Mouse (Mus musculus) megakaryocyte, embryonic 14.5 days (primary cell): ENCODE measurements around the gene Egln1.

Experiments
- FLI1 ChIP-seq: IDR thresholded peaks from 2 replicates; pipeline ENCODE4 v1.6.1; 2012; ENCODE audit warnings: low read length, inconsistent platforms, mixed read lengths
- GATA1 ChIP-seq: IDR thresholded peaks from 3 replicates; pipeline ENCODE4 v1.6.1; 2012; ENCODE audit warnings: mixed read lengths, low read length, inconsistent platforms, borderline replicate concordance

DNA sequence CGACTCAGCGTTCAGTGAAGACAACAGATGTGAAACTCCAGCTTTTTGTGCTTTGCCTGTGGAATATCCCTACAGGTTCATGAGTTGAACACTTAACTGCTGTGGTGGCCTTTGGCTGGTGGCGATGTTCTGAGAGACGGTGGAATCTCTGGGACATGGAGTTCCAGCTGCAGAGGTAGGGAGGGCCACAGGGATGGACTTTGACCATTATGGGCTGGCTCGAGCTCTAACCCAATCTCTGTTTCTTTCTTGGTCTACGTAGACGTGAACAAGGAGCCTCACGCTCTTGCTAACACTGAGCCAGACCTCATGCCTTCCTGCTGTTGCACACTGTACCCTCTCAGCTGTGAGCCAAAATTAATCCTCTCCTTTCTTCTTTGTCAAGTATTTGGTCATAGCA, 15.8 kb upstream of the Egln1 start:
- TF ChIP-seq FLI1: no peak
- no peak for TF ChIP-seq GATA1
